Mouse (Mus musculus) C2C12 (cell line): ENCODE results near the gene Inpp5f.

Experiments used
- CTCF ChIP-seq: IDR thresholded peaks from one replicate; pipeline ENCODE4 v1.5.1; 2011; ENCODE audit not compliant: control insufficient read depth, insufficient read depth, insufficient read length
- MAX ChIP-seq: IDR thresholded peaks from one replicate; pipeline ENCODE4 v1.6.1; 2011; ENCODE audit warnings: mild to moderate bottlenecking, control low read depth
- USF1 ChIP-seq: IDR thresholded peaks from one replicate; pipeline ENCODE4 v1.6.1; 2011; ENCODE audit warnings: low read depth, mild to moderate bottlenecking, control low read depth, moderate library complexity

DNA sequence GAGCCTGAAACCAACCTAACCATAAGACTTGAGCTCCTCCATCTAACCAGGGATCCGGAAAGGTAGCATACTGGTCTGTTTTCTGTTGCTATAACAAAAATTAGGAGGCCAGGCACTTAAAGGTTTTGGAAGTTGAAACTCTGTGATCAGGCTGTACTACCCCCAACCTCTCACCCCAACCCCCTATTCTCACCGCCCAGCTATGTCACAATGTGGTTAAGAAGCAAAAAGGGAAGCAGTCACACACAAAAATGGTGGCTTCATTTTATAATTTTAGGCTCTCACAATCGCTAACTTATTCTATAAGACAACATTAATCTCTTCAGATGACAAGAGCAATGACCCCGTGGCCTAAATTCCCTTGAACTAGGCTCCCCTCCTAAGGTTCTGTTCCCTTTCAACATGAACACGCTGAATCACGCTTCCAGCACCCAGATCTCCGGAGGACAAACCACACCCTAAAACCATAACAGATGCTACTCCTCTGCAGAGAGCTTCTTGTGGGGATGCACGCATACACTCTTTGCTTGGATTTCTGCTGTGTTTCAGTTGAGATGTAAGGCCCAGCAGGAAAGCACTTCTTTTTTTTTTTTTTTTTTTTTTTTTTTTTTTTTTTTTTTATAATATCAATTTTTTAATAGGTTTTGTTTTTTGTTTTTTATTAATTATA, 41.0 kb upstream of the Inpp5f start:
- TF ChIP-seq CTCF: no peak
- TF ChIP-seq USF1: no peak
- no peak for TF ChIP-seq MAX
